Mouse (Mus musculus) cerebellum, adult (tissue): Measurements from ENCODE around the gene Mical3.

Experiments
- ATAC-seq: cut with Nextera tagmentation; 2 replicates; pipeline ENCODE4 v1.9.2; 2017; ENCODE audit warnings: mild to moderate bottlenecking, moderate library complexity, mixed read lengths; ENCODE audit not compliant: insufficient number of reproducible peaks, low FRiP score, low TSS enrichment

Gene Mical3

GRCm38 (mm10) chr6:121148360-121148759, 17.6 kb upstream of the Mical3 start:
- no peak for ATAC-seq

- no peak for ATAC-seq
Measured at GRCm38 (mm10) chr6:121146798-121147197, 16.0 kb upstream of the Mical3 start.

GRCm38 (mm10) chr6:121145906-121146305, 15.1 kb upstream of the Mical3 start:
- ATAC-seq, result no peak

- no peak for ATAC-seq
Measured at GRCm38 (mm10) chr6:121145010-121145604, 14.3 kb upstream of the Mical3 start.

GRCm38 (mm10) chr6:121144066-121144465, 13.3 kb upstream of the Mical3 start:
- ATAC-seq, result no peak

- peak; percentile 31; the same call in 1 of the 2 replicates for ATAC-seq
Measured at GRCm38 (mm10) chr6:121143439-121143838, 12.6 kb upstream of the Mical3 start.

GRCm38 (mm10) chr6:121142298-121142697, 11.5 kb upstream of the Mical3 start:
- no peak for ATAC-seq

GRCm38 (mm10) chr6:121139271-121139670, 8.5 kb upstream of the Mical3 start:
- no peak for ATAC-seq

- ATAC-seq, result no peak
Measured at GRCm38 (mm10) chr6:121138338-121139040, 7.7 kb upstream of the Mical3 start.

- no peak for ATAC-seq
Measured at GRCm38 (mm10) chr6:121137222-121137621, 6.4 kb upstream of the Mical3 start.

GRCm38 (mm10) chr6:121134884-121135283, 4.1 kb upstream of the Mical3 start:
- no peak for ATAC-seq

- ATAC-seq, result no peak
Measured at GRCm38 (mm10) chr6:121134249-121134648, 3.5 kb upstream of the Mical3 start.

GRCm38 (mm10) chr6:121130039-121130705, 627 bp downstream of the Mical3 start:
- ATAC-seq, result peak; percentile 84

GRCm38 (mm10) chr6:121129506-121129905, 1.3 kb downstream of the Mical3 start:
- ATAC-seq, result peak; percentile 16; the same call in 1 of the 2 replicates

- no peak for ATAC-seq
Measured at GRCm38 (mm10) chr6:121128736-121129135, 2.1 kb downstream of the Mical3 start.

GRCm38 (mm10) chr6:121127726-121128125, 3.1 kb downstream of the Mical3 start:
- ATAC-seq, result no peak

- ATAC-seq, result no peak
Measured at GRCm38 (mm10) chr6:121126202-121126601, 4.6 kb downstream of the Mical3 start.

- peak; percentile 63 for ATAC-seq
Measured at GRCm38 (mm10) chr6:121122739-121123241, 8.0 kb downstream of the Mical3 start.

GRCm38 (mm10) chr6:121120776-121121175, 10.0 kb downstream of the Mical3 start:
- no peak for ATAC-seq

- no peak for ATAC-seq
Measured at GRCm38 (mm10) chr6:121117971-121118755, 12.6 kb downstream of the Mical3 start.
